In genomic region chr11:24726331-24726730, GRCm38 (mm10) we compare ENCODE assay signal across 11 mouse cellular contexts.
"Had no signal": no experiment of that assay in that cellular context is flagged by ENCODE, and none has a peak within 500 bp of the region (broad histone marks: within the 10 kb centered on the region; RNA-seq: fewer than 3 reads in every experiment).

No protein-coding gene starts in this region.

- H3K4me3 ChIP-seq: limb, embryonic 15.5 days; liver, embryonic 12.5 days; megakaryocyte, embryonic 14.5 days; midbrain, embryonic 12.5 days had no signal

- H3K4me2 ChIP-seq: limb, embryonic 15.5 days; liver, embryonic 12.5 days; lung, embryonic 14.5 days; midbrain, embryonic 12.5 days had no signal

- DNase-seq: kidney, postnatal 36 days; lung, embryonic 14.5 days; lung, postnatal 10 days; lung, postnatal 4 days; thymus, postnatal 4 days had no signal

- ATAC-seq: liver, embryonic 12.5 days had no signal

- H3K36me3 ChIP-seq: limb, embryonic 15.5 days; liver, embryonic 12.5 days; midbrain, embryonic 12.5 days had no signal

- H3K9ac ChIP-seq: limb, embryonic 15.5 days; liver, embryonic 12.5 days; lung, embryonic 14.5 days; midbrain, embryonic 12.5 days had no signal

- H3K27me3 ChIP-seq: limb, embryonic 15.5 days; liver, embryonic 12.5 days; megakaryocyte, embryonic 14.5 days; midbrain, embryonic 12.5 days had no signal

- H3K4me1 ChIP-seq: liver, embryonic 12.5 days; megakaryocyte, embryonic 14.5 days had no signal

- H3K9me3 ChIP-seq: limb, embryonic 15.5 days; liver, embryonic 12.5 days; megakaryocyte, embryonic 14.5 days; midbrain, embryonic 12.5 days had no signal

- H3K27ac ChIP-seq: kidney, postnatal 0 days; limb, embryonic 15.5 days; liver, embryonic 12.5 days; midbrain, embryonic 12.5 days; stomach, postnatal 0 days had no signal
